Mouse (Mus musculus): ENCODE results near the gene Pald1. TPM values are rescaled to one million over a fixed set of nuclear protein-coding genes. Genes with fewer than 3 reads are reported as not detected.

Pald1 gene
- polyA plus RNA-seq, 1 experiment = 10.3 TPM

GRCm38 (mm10) chr10:61362992-61363391, 20.3 kb downstream of the Pald1 start:
- Histone ChIP-seq H3K4me3 (ENCODE audit: insufficient read depth, low read length) (no peak overlapping the region), H3K27ac (ENCODE audit: insufficient read depth, low read length) (no peak overlapping the region), H3K4me1 (ENCODE audit: control insufficient read depth, insufficient read depth, low read length) (no peaks in the 10 kb centered on the region)
- no peak for TF ChIP-seq POLR2A (IDR thresholded peaks at IDR 0.05; ENCODE audit: extremely low read depth, insufficient read depth, low read length)
- TF ChIP-seq CTCF (IDR thresholded peaks at IDR 0.05; ENCODE audit: extremely low read depth, insufficient read depth, low read length) = no peak

- Histone ChIP-seq H3K4me3 (ENCODE audit: insufficient read depth, low read length) (no peak overlapping the region), H3K27ac (ENCODE audit: insufficient read depth, low read length) (no peak overlapping the region), H3K4me1 (ENCODE audit: control insufficient read depth, insufficient read depth, low read length) (no peaks in the 10 kb centered on the region)
- TF ChIP-seq POLR2A (IDR thresholded peaks at IDR 0.05; ENCODE audit: extremely low read depth, insufficient read depth, low read length) (no peak), CTCF (IDR thresholded peaks at IDR 0.05; ENCODE audit: extremely low read depth, insufficient read depth, low read length) (no peak)
Observed at GRCm38 (mm10) chr10:61362483-61362882, 20.8 kb downstream of the Pald1 start.

DNA sequence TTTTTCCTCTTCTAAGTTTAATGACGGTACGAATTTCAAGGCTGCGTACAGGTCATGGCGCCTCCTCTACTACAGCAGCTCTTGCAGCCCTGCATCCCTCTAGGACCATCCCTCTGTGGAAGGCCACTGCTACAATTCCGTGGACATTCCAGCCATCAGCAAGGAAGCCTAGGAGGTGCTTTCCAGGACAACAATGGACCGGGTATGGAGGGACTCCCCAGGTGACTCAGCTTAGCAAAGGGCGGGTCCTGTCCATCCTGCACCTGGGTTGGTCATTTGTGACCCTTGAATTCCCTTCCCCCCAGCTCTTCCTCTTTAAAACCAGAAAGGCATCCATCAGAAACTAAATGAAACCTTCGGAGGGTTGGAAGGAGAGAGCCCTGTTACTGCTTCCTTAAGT, 22.7 kb downstream of the Pald1 start:
- Histone ChIP-seq H3K4me3 (ENCODE audit: insufficient read depth, low read length) (no peak overlapping the region), H3K27ac (ENCODE audit: insufficient read depth, low read length) (no peak overlapping the region), H3K4me1 (ENCODE audit: control insufficient read depth, insufficient read depth, low read length) (no peaks in the 10 kb centered on the region)
- TF ChIP-seq POLR2A (IDR thresholded peaks at IDR 0.05; ENCODE audit: extremely low read depth, insufficient read depth, low read length) (no peak), CTCF (IDR thresholded peaks at IDR 0.05; ENCODE audit: extremely low read depth, insufficient read depth, low read length) (no peak)

DNA sequence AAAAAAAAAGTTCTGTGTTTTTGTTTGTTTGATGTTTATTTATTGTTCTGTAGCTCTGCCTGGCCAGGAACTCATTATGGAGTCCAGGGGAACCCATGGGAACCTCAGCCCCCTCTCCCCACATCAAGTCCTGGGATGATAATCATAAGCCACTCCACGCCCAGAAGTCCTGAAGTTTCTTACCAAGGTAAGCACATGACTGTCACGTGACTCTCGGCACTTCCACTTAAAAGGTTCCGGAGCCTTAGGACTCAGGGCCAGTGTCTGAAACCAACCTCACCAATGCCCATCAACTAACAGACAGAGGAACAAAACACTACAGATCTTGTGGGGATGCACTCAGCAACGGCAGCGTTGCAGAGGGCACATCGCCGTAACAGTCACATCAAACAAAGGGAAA, 23.9 kb downstream of the Pald1 start:
- no peak for TF ChIP-seq CTCF (IDR thresholded peaks at IDR 0.05; ENCODE audit: extremely low read depth, insufficient read depth, low read length)
- TF ChIP-seq POLR2A (IDR thresholded peaks at IDR 0.05; ENCODE audit: extremely low read depth, insufficient read depth, low read length) = no peak
- H3K27ac ChIP-seq (ENCODE audit: insufficient read depth, low read length) = no peak overlapping the region
- H3K4me1 ChIP-seq (ENCODE audit: control insufficient read depth, insufficient read depth, low read length) = no peaks in the 10 kb centered on the region
- H3K4me3 ChIP-seq (ENCODE audit: insufficient read depth, low read length) = no peak overlapping the region

GRCm38 (mm10) chr10:61357658-61358057, 25.7 kb downstream of the Pald1 start:
- TF ChIP-seq CTCF (IDR thresholded peaks at IDR 0.05; ENCODE audit: extremely low read depth, insufficient read depth, low read length) = no peak
- TF ChIP-seq POLR2A (IDR thresholded peaks at IDR 0.05; ENCODE audit: extremely low read depth, insufficient read depth, low read length) = no peak
- Histone ChIP-seq H3K27ac (ENCODE audit: insufficient read depth, low read length) (no peak overlapping the region), H3K4me1 (ENCODE audit: control insufficient read depth, insufficient read depth, low read length) (no peaks in the 10 kb centered on the region), H3K4me3 (ENCODE audit: insufficient read depth, low read length) (no peak overlapping the region)

DNA sequence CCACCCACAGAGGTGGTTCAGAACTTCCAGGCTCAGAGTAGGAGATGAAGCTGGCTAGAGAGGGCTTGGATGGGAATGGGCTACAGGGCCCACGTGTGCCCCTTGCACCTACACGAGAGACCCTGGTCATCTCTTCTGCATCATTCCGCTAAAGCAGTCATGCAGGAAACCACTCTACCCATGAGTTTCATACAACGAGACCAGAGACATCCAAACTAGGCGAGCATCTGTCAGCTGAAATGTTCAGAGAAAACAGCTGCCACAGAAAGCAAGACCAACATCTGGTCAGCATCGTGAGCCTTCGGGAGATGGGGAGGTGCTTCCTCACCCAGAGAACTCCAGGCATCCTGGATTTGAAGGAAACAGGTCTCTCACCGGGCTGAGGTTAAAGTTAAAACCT, 26.8 kb downstream of the Pald1 start:
- Histone ChIP-seq H3K4me1 (ENCODE audit: control insufficient read depth, insufficient read depth, low read length) (no peaks in the 10 kb centered on the region), H3K27ac (ENCODE audit: insufficient read depth, low read length) (no peak overlapping the region), H3K4me3 (ENCODE audit: insufficient read depth, low read length) (no peak overlapping the region)
- TF ChIP-seq POLR2A (IDR thresholded peaks at IDR 0.05; ENCODE audit: extremely low read depth, insufficient read depth, low read length) (no peak), CTCF (IDR thresholded peaks at IDR 0.05; ENCODE audit: extremely low read depth, insufficient read depth, low read length) (no peak)

- H3K27ac ChIP-seq (ENCODE audit: insufficient read depth, low read length) = no peak overlapping the region
- TF ChIP-seq POLR2A (IDR thresholded peaks at IDR 0.05; ENCODE audit: extremely low read depth, insufficient read depth, low read length) (no peak), CTCF (IDR thresholded peaks at IDR 0.05; ENCODE audit: extremely low read depth, insufficient read depth, low read length) (no peak)
- no peak overlapping the region for H3K4me3 ChIP-seq (ENCODE audit: insufficient read depth, low read length)
- H3K4me1 ChIP-seq (ENCODE audit: control insufficient read depth, insufficient read depth, low read length) = no peaks in the 10 kb centered on the region
Observed at GRCm38 (mm10) chr10:61356095-61356494, 27.2 kb downstream of the Pald1 start.

- H3K4me3 ChIP-seq (ENCODE audit: insufficient read depth, low read length) = no peak overlapping the region
- H3K4me1 ChIP-seq (ENCODE audit: control insufficient read depth, insufficient read depth, low read length) = no peaks in the 10 kb centered on the region
- H3K27ac ChIP-seq (ENCODE audit: insufficient read depth, low read length) = no peak overlapping the region
- TF ChIP-seq POLR2A (IDR thresholded peaks at IDR 0.05; ENCODE audit: extremely low read depth, insufficient read depth, low read length) = no peak
Observed at GRCm38 (mm10) chr10:61355611-61356010, 27.7 kb downstream of the Pald1 start.

GRCm38 (mm10) chr10:61351216-61351615, 32.1 kb downstream of the Pald1 start:
- TF ChIP-seq POLR2A (IDR thresholded peaks at IDR 0.05; ENCODE audit: extremely low read depth, insufficient read depth, low read length) = no peak
- H3K4me1 ChIP-seq (ENCODE audit: control insufficient read depth, insufficient read depth, low read length) = no peaks in the 10 kb centered on the region
- no peak overlapping the region for H3K4me3 ChIP-seq (ENCODE audit: insufficient read depth, low read length)
- no peak overlapping the region for H3K27ac ChIP-seq (ENCODE audit: insufficient read depth, low read length)

DNA sequence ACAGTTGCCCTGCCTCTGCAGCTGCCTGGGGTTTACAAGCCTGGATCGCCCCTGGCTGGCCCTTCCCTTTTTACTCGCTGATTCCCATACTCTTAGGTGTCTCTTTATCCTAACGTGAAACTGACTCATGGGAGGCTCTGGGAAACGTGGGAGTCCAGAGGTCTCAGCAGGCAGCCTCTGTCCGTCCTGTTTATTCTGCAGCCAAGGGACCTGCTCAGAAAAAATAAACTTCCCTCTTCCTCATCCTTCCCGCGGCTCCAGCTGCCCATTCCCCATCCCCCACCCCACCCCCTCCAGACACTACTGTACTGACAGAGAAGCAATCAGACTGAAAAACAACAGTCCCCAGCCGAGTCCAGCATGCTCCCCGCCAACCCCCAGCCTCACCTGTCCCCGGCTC, 37.0 kb downstream of the Pald1 start:
- Histone ChIP-seq H3K27ac (ENCODE audit: insufficient read depth, low read length) (peak overlapping the region; percentile 69; the same call in 1 of the 2 replicates), H3K4me3 (ENCODE audit: insufficient read depth, low read length) (no peak overlapping the region), H3K4me1 (ENCODE audit: control insufficient read depth, insufficient read depth, low read length) (no peaks in the 10 kb centered on the region)
- TF ChIP-seq POLR2A (IDR thresholded peaks at IDR 0.05; ENCODE audit: extremely low read depth, insufficient read depth, low read length) (no peak), CTCF (IDR thresholded peaks at IDR 0.05; ENCODE audit: extremely low read depth, insufficient read depth, low read length) (no peak)

DNA sequence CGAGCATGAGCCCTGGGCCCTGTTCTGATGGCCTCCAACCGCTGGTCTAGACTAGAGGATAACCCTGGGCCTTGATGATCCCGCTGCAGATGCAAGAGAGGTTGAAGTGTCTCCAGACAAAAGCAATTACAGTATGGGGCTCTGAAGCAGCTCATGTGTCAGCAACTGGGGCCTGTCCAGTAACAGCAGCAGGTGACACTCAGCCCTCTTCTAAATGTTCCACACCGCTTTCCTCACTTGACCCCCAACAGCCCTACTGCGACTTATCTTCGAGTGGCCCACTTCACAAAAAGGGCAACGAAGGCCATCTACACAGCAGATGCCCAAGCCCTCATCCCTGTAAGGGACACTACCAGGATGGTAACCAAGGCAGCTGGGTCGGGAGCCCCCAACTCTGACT, 38.2 kb downstream of the Pald1 start:
- Histone ChIP-seq H3K4me1 (ENCODE audit: control insufficient read depth, insufficient read depth, low read length) (no peaks in the 10 kb centered on the region), H3K4me3 (ENCODE audit: insufficient read depth, low read length) (no peak overlapping the region), H3K27ac (ENCODE audit: insufficient read depth, low read length) (no peak overlapping the region)
- TF ChIP-seq CTCF (IDR thresholded peaks at IDR 0.05; ENCODE audit: extremely low read depth, insufficient read depth, low read length) (no peak), POLR2A (IDR thresholded peaks at IDR 0.05; ENCODE audit: extremely low read depth, insufficient read depth, low read length) (no peak)
